Mouse (Mus musculus): ENCODE results near the gene Sowahc.

GRCm38 (mm10) chr10:59262979-59263378 is 41.2 kb downstream of the Sowahc start:
- TF ChIP-seq POLR2A (IDR thresholded peaks at IDR 0.05; ENCODE audit: insufficient read depth, low read depth, low read length) (no peak), CTCF (IDR thresholded peaks at IDR 0.05) (no peak)
